Mouse (Mus musculus) mouse embryonic stem cell (cell line): ENCODE results near the gene Tigd3.

ENCODE experiments used
- in situ Hi-C, 2 experiments: fragments of 300-500 bp; cut with MboI; formaldehyde crosslinking; loops; 1 replicate in 1 of 2; 3 replicates in 1 of 2; pipeline ENCODE4 v1.14.3; 2019 to 2020; ENCODE audit warnings: low sequenced_read_pairs in 2 of 2, low pct_unique_long_range_greater_than_20kb in 1 of 2, mixed read lengths in 1 of 2; ENCODE audit not compliant: unreplicated experiment in 1 of 2

Gene Tigd3

GRCm38 (mm10) chr19:5923990-5924712 is 30.2 kb upstream of the Tigd3 start:
- in situ Hi-C loops = no loop called here

DNA sequence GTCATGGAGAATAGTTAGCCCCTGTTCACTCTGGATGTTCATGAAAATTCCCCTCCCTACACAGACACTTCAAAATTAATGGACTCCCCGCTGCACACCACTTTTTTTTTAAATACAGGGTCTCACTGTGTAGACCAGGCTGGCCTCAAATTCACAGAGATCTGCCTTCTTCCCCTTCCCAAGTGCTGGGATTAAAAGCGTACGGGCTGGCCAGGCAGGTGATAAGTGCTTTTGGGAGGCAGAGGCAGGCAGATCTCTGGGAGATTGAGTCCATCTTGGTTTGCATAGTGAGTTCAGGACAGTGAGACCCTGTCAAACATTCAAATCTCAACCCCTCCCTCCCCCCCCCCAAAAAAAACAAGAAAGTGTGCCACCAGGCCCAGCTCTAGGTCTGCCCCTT is 29.0 kb upstream of the Tigd3 start:
- in situ Hi-C loops = no loop called here

DNA sequence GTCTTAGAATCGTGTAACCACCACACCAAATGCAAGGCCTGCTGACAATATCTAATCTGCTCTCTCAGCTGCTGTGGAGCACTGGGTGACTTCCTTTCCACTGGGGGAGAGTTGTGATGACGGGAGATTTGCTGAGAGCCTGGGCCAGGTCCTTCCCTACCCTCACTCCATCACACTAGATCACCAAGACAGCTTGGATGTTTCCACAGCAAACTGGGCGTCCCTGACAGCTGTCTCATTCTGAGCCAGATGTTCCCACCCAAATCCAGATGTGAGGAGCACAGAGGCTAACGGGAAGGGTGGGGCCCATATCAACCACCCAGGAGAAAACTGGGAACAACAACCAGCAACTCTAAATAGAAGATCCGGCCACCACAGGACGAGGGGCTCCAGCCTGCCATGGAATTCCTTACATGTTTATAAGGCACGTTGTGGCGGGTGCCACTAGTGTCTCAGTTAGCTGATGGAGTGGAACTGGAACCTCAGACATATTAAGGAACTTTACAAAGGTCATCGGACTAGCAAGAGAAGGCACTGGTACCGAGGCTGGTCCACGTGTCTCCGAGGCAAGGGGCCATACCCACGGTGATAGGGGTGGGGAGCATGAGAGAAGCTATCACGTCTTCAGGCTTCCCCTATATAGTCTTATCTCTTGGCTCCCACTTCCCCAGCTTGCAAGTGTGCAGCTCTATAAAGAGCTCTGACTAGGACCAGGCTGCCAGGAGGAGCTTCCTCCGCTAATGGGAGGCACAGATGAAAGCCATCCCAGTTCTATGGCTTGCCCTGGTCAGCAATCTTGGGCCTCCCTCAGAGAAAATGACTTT is 28.4 kb upstream of the Tigd3 start:
- in situ Hi-C loops = no loop called here

GRCm38 (mm10) chr19:5921715-5922114 is 27.8 kb upstream of the Tigd3 start:
- in situ Hi-C loops = no loop called here

DNA sequence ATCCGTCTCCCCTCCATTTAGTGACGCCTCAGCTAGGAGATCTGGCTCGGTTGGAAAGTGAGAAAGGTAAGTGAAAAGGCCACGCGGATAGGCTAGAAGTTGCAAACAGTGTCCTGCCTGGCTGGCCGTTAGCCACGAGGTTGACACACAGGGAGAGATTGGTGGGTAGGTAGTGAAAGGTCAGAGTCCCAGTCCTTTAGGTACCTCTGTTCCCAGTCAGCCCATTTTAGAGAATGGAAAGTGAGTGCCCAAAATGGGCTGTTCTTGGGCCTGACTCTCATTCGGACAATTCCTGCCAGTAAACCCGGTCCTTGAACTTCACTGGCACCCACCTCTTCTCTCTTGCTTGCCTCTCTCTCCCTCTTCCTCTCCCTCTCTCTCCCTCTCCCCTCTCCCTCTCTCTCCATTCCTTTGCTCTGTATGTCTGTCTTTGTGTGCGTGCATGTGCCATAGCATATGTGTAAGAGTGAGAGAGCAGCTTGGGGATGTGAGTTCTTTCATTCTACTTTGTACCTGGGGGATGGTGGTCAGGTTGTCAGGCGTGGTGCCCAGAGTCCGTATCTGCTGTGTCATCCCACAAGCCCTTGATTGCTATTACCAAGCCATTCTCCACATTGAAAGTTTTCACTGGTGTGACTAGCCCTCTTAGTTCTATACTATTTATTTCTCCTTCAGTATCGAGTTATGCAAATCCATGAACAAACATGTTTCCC is 19.2 kb upstream of the Tigd3 start, which contains the start of gene Dpf2:
Gene Dpf2, minus strand, starts transcription at position 4 of the 713 bp plus-strand sequence.
- in situ Hi-C loops = no loop called here

DNA sequence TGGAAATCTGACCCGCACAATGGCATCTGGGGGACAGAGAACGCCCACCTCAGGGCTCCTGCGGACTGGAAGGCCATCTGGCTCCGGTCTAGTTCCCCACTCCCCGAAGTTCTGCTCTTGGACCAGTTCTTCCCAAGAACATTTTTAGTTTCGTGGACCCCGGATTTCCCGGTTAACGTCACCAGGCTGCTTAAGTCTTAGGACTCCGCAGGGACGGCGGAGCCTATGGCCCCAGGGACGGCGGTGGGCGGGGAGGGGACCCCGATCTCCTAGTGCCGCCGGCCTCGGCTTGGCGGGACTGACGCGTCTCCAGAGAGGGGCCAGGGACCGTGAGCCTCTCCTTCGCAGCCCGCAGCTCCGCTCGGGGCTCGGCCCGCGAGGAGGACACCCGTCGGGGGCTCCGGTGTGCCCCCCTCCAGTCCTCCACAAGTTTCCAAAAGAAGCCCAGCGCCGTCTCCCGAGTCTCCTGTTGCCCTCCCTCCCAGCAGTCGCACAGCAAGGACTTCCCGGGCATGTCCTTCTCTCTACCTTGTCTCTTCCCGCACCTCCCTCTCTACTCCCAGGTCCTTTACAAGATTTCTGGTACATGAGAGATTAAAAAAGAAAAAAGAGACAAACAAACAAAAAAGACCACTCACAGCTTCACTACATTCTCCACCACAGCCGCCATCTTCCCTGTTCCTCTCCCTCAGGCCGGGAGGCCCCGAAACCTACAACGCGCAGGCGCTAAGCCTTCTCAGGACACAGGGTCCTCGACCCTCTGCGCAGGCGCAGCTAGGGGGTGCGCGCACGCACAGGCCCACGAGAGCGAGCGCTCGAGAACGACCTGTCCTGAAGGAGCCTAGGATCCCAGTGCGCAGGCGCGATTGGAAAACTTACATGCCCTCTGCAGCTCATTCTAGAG is 18.4 kb upstream of the Tigd3 start:
- in situ Hi-C loops = no loop called here

DNA sequence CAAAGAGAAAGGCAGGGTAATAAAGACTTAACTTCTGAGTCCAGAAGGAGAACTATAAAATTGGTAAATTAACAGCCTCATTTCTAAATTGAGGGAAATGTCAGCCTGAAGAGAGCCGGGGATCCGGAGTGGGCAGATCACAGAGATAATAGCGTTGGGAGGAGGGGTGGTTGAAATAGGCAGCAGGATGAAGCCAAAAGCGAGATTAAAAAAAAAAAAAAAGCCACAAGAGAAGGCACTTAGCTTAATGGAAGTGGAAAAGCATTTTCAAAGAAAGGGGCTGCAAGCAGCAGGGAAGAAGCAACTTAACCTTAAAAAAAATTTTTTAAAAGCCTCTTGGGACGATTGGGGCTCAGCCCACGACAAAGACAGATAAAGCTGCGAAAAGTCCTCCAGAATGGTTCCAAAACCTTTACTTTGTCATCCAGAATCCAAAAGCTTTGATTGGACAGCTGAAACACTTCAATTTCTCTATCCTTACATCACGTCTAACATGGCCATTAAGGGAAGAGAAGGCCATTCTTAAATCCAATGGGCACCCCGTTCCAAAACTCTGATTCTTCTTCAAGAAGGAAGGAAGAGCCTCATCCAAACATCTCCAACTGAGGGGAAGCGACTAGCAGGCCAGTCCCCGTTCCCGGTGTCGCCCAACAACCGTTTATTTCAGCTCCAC is 17.6 kb upstream of the Tigd3 start:
- in situ Hi-C loops = no loop called here

GRCm38 (mm10) chr19:5910221-5910620 is 16.3 kb upstream of the Tigd3 start:
- in situ Hi-C loops = no loop called here

GRCm38 (mm10) chr19:5907275-5907674 is 13.3 kb upstream of the Tigd3 start:
- in situ Hi-C loops = no loop called here

- in situ Hi-C loops = loop anchor here in 1 of 2 experiments (25.0 kb wide), 1 partner anchor 356 kb away; no protein-coding TSS in a partner anchor
Observed at GRCm38 (mm10) chr19:5893282-5894001, 507 bp downstream of the Tigd3 start.

DNA sequence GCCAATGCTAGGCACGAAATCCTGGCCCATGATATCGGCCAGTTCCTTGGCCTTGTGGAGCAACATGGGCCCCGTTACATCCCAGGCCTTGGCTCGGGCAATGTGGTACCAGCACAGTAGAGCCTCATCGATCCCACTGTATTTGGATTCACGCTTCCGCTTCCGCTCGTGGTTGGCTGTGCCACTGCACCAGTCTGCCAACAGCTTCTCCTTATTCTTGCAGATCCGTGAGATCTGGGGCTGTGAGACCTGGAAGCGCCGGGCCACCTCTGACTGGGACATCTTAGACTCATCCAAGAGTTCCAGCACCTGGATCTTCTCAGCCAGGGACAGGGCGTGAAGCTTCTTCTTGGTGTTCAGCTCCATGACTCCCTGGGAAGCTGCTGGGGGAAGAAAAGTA is 1.2 kb downstream of the Tigd3 start:
- in situ Hi-C loops = loop anchor here in 1 of 2 experiments (25.0 kb wide), 1 partner anchor 355 kb away; no protein-coding TSS in a partner anchor

GRCm38 (mm10) chr19:5892262-5892661 is 1.7 kb downstream of the Tigd3 start:
- in situ Hi-C loops = loop anchor here in 1 of 2 experiments (25.0 kb wide), 1 partner anchor 355 kb away; no protein-coding TSS in a partner anchor

DNA sequence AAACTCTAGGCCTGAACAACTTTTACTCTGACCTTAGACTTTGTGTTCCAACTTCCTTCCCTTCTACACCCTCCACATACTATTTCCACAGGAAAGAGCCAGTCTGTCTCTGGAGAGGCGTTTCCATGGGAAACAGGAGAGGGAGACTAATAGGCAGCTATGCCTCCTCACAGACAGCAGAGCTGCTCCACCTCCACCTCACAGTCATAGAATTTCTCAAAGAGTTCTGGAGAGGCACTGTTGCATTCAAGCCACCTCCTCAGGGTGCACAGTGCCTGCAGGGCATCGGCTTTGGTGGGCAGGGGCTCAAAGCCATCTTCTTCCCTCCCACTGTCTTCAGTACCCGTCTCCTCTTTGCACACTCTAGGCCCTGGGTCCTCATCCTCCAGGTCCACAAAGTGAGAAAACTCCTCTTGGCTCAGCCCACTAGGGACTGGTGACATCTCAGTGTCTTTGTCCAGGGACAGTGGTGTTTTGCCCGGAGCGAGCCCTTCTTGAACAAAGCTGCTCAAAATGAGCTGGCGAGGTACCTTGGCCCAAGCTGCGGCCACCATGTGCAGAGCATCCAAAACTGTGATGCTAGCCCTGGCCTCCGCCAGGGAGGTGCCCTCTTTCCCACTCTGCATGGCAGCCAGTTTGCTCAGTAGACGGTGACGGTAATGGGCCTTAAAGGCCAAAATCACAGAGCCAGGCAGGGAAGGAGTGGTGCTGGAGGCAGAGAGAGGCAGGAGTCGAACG is 2.3 kb downstream of the Tigd3 start:
- in situ Hi-C loops = loop anchor here in 1 of 2 experiments (25.0 kb wide), 1 partner anchor 354 kb away; no protein-coding TSS in a partner anchor

DNA sequence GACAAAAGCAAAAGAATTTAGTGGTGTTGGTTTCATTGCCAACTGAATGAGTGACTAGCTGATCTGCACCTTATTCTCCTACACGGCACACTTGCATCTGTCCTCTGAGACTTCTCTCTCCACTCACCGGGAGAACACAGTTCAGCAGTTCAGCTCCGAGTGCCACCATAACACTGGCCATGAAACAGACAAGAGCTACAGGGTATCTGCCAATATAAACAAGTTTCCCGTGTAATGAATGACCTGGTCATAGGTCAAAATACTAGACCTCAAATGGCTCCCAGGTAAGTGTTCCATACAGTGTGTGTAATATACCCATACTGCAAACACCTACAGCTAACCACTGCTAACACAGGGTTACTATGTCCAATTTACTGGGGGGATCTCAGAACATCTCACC is 4.7 kb downstream of the Tigd3 start:
- in situ Hi-C loops = loop anchor here in 1 of 2 experiments (25.0 kb wide), 1 partner anchor 352 kb away; no protein-coding TSS in a partner anchor

DNA sequence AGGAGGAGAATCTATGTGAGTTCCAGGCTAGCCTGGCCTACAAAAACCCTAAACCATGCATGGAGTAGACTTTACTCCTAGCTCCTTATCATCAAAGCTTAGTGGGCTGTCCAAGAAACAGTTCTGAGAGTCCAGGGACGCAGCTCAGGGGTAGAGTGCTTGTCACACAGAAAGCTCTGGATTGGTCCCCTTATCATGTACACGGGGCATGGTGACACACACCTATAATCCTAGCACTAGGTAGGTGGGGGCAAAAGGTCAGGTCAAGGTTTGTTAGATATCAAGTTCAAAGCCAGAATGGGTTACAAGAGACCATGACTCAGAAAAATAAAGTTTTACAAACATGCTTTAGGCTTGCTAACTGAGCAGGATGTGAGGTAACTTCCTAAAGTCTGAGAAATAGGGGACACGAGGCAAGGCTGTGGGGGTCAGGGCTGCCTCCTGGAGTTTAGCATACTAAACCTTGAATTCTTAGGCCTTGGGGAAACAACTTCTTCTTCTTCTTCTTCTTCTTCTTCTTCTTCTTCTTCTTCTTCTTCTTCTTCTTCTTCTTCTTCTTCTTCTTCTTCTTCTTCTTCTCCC is 6.6 kb downstream of the Tigd3 start:
- in situ Hi-C loops = loop anchor here in 1 of 2 experiments (25.0 kb wide), 1 partner anchor 350 kb away; no protein-coding TSS in a partner anchor

DNA sequence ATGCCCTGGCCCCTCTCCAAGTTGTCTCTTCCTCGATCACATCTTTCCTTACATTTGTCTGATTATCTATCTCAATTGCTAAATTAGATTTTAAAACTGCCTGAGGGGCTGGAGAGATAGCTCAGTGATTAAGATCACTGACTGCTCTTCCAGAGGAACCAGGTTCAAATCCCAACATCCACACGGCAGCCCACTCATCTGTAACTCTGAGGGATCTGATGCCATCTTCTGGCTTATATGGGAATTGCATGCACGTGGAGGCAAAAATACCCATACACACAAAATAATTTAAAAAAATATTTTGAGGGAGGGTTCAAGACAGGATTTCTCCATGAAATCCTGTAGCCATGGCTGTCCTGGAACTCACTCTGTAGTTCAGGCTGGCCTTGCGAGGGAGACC is 8.1 kb downstream of the Tigd3 start:
- in situ Hi-C loops = loop anchor here in 1 of 2 experiments (25.0 kb wide), 1 partner anchor 349 kb away; no protein-coding TSS in a partner anchor
